Mouse (Mus musculus) hindbrain, embryonic 15.5 days (tissue): ENCODE data around the gene B230118H07Rik. TPM values are rescaled to one million over a fixed set of nuclear protein-coding genes. Genes with fewer than 3 reads are reported as not detected.
"Not testable (repeated sequence)": the region's sequence is repeated elsewhere in the genome, so short reads cannot be mapped to it uniquely, and the experiment has no call there.

Experiments used
- ATAC-seq: fragments of 200-750 bp; cut with Nextera tagmentation; 2 replicates; pipeline ENCODE4 v1.8.0; 2017; ENCODE audit warnings: low read depth, moderate number of reproducible peaks, moderate TSS enrichment; ENCODE audit not compliant: low FRiP score
- H3K27ac ChIP-seq: fragments of 300-500 bp; sonication (generic); replicated peaks from 2 replicates; pipeline ENCODE4 v1.5.1; 2015; ENCODE audit warnings: mild to moderate bottlenecking, inconsistent platforms
- H3K27me3 ChIP-seq: fragments of 300-500 bp; sonication (generic); 2 replicates; pipeline ENCODE4 v1.6.1; 2015; ENCODE audit warnings: control low read depth, inconsistent platforms
- H3K36me3 ChIP-seq: fragments of 300-500 bp; sonication (generic); 2 replicates; pipeline ENCODE4 v1.6.1; 2015; ENCODE audit warnings: control low read depth, inconsistent platforms
- H3K4me1 ChIP-seq: fragments of 300-500 bp; sonication (generic); replicated peaks from 2 replicates; pipeline ENCODE4 v1.6.1; 2015; ENCODE audit warnings: control low read depth, inconsistent platforms
- H3K4me2 ChIP-seq: fragments of 300-500 bp; sonication (generic); 2 replicates; pipeline ENCODE4 v1.6.1; 2015; ENCODE audit warnings: moderate library complexity, mild to moderate bottlenecking, inconsistent platforms
- H3K4me3 ChIP-seq: fragments of 300-500 bp; sonication (generic); 2 replicates; pipeline ENCODE4 v1.5.1; 2015; ENCODE audit warnings: mild to moderate bottlenecking, inconsistent platforms
- H3K9ac ChIP-seq: fragments of 300-500 bp; sonication (generic); 2 replicates; pipeline ENCODE4 v1.6.1; 2015; ENCODE audit warnings: inconsistent platforms
- H3K9me3 ChIP-seq: fragments of 300-500 bp; sonication (generic); 2 replicates; pipeline ENCODE4 v1.6.1; 2016; ENCODE audit warnings: control low read depth, inconsistent platforms
- WGBS: fragments of 180-500 bp; shearing (Covaris S2); methylation state at CpG from one replicate; pipeline ENCODE4 v1.1.7; 2015; 5-methylcytosine and 5-hydroxymethylcytosine counted together
- polyA plus RNA-seq: library from polyadenylated mRNA; unstranded; fragments of >200 nt; fragmentation: Nextera tagmentation; extraction: Ambion mirVana; gene quantifications from 2 replicates; pipeline ENCODE4 v1.2.1, GENCODE M21; 2015

Gene B230118H07Rik
- polyA plus RNA-seq, 1 experiment from 2014 or later, result 46.4 TPM

GRCm38 (mm10) chr2:101543704-101544417, 105.5 kb downstream of the B230118H07Rik start:
- Histone ChIP-seq H3K36me3 (no peaks in the 10 kb centered on the region), H3K27ac (no peak overlapping the region), H3K9me3 (no peaks in the 10 kb centered on the region), H3K4me1 (no peaks in the 10 kb centered on the region), H3K4me2 (no peak overlapping the region), H3K4me3 (no peak overlapping the region), H3K9ac (no peak overlapping the region), H3K27me3 (no peaks in the 10 kb centered on the region)
- ATAC-seq, result no peak
- 82% methylated on average over 8 of the region's 8 CpGs for WGBS

GRCm38 (mm10) chr2:101536887-101537286, 112.4 kb downstream of the B230118H07Rik start:
- not testable (repeated sequence) for ATAC-seq, H3K27ac ChIP-seq, H3K27me3 ChIP-seq, H3K9ac ChIP-seq, H3K4me1 ChIP-seq, H3K4me3 ChIP-seq, H3K9me3 ChIP-seq, H3K4me2 ChIP-seq, H3K36me3 ChIP-seq
- 66% methylated on average over 6 of the region's 6 CpGs for WGBS

DNA sequence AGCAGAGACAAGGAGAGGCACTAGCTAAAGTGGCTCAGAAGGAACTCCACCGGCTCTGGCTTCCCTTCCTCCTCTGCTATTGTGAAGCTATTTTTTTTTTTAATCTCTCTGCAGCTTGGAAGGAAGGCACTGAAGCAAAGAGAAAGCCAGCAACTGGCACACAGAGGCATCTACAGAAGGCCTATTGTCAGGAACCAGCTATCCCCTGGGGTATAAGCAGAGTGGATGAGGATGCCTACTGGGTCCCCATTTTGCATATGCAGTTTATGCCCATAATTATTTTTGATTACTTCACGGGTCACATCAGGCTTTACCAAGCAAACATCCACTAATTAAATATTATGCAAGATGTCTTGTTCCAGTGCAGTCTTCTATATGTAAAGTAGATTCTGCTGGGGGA, 115.6 kb downstream of the B230118H07Rik start:
- Histone ChIP-seq H3K4me1 (peaks cover 7% of the 10 kb centered on the region; the same call in 1 of the 2 replicates), H3K36me3 (no peaks in the 10 kb centered on the region), H3K27me3 (no peaks in the 10 kb centered on the region), H3K27ac (no peak overlapping the region), H3K4me2 (no peak overlapping the region), H3K4me3 (no peak overlapping the region), H3K9me3 (no peaks in the 10 kb centered on the region), H3K9ac (no peak overlapping the region)
- ATAC-seq, result 0 out of 2 replicates have a peak, but pooled peaks have one; percentile 63
- 16% methylated on average over 2 of the region's 2 CpGs for WGBS

- Histone ChIP-seq H3K4me2 (no peak overlapping the region), H3K9ac (no peak overlapping the region), H3K4me1 (no peaks in the 10 kb centered on the region), H3K36me3 (no peaks in the 10 kb centered on the region), H3K27me3 (no peaks in the 10 kb centered on the region), H3K9me3 (no peaks in the 10 kb centered on the region), H3K27ac (no peak overlapping the region), H3K4me3 (no peak overlapping the region)
- 0 out of 2 replicates have a peak, but pooled peaks have one; percentile 56 for ATAC-seq
- WGBS, result 69% methylated on average over 6 of the region's 6 CpGs
Measured at GRCm38 (mm10) chr2:101525503-101526381, 123.6 kb downstream of the B230118H07Rik start.

DNA sequence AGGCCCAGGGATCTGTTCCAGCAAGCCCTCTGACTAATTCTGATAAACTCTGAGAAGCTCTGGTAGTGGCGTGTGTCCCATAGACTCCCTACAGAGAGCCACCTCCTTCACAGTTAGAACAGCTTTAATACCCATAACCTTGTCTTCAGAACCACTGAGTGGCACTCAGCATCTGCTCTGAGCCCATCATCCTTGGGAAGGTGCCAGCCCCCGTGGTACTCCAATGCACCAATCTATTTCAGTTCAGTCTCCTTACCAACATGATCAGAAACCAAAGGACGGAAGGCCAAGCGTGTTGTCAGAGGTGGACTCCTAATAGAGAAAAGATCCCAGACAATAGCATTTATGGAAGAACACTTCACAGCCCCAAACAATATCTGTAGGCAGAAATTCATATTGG, 124.2 kb downstream of the B230118H07Rik start:
- no peak for ATAC-seq
- no peaks in the 10 kb centered on the region for H3K9me3 ChIP-seq
- H3K4me1 ChIP-seq, result no peaks in the 10 kb centered on the region
- no peak overlapping the region for H3K9ac ChIP-seq
- H3K27ac ChIP-seq, result no peak overlapping the region
- no peak overlapping the region for H3K4me3 ChIP-seq
- H3K36me3 ChIP-seq, result no peaks in the 10 kb centered on the region
- 78% methylated on average over 4 of the region's 4 CpGs for WGBS
- no peak overlapping the region for H3K4me2 ChIP-seq
- H3K27me3 ChIP-seq, result no peaks in the 10 kb centered on the region

DNA sequence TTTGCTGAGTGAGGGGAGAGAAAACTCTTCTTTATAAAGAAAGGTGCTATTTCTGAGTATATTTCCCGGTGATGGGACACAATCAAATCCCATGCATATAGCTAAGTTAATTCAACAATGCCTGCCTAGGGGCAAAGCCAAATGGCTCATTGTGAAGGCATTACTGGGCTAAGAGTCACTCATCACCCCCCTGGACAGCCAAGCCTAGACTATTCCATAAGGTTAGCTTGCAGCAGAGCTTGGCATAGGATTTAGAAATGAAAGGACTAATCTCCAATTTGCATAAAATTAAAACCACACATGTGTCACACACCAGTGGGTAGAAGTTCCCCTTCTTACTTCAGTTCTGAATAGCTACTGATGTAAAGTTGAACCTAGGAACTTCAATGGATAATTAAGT, 128.8 kb downstream of the B230118H07Rik start:
- WGBS, result 76% methylated on average over 1 of the region's 1 CpGs
- Histone ChIP-seq H3K9ac (no peak overlapping the region), H3K9me3 (no peaks in the 10 kb centered on the region), H3K36me3 (no peaks in the 10 kb centered on the region), H3K4me1 (no peaks in the 10 kb centered on the region), H3K27ac (no peak overlapping the region), H3K27me3 (no peaks in the 10 kb centered on the region), H3K4me2 (no peak overlapping the region), H3K4me3 (no peak overlapping the region)
- ATAC-seq, result no peak

DNA sequence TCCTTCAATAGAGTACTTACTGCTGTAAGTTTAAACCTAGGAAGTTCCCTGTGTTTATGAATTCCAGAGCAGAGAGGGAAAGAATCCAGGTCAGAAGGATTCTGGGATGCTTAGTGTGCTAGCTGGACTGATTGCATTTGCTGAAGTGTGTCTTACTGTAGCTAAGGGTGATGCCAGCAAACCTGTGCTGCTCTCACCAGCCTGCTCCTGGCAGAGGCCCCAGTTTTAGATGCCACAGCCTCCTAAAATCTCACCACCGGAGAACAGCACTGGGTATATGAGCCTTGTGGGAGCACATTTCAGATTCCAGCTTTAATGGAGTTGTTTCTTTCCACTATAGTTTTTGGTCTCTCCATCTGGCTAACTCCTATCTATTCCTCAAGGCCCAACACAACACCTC, 129.4 kb downstream of the B230118H07Rik start:
- no peak overlapping the region for H3K4me2 ChIP-seq
- no peak overlapping the region for H3K9ac ChIP-seq
- ATAC-seq, result no peak
- no peak overlapping the region for H3K4me3 ChIP-seq
- H3K27ac ChIP-seq, result no peak overlapping the region
- H3K4me1 ChIP-seq, result no peaks in the 10 kb centered on the region
- WGBS, result 80% methylated on average over 1 of the region's 1 CpGs
- no peaks in the 10 kb centered on the region for H3K36me3 ChIP-seq
- H3K9me3 ChIP-seq, result no peaks in the 10 kb centered on the region
- no peaks in the 10 kb centered on the region for H3K27me3 ChIP-seq

Other genes with a start within 250 kb of the B230118H07Rik start
- gene Rag2, start 24.8 kb downstream of the B230118H07Rik start, polyA plus RNA-seq, result not detected in 2 replicates
- 0.12 TPM in 2 replicates for gene Rag1, start within 50 bp of the B230118H07Rik start, polyA plus RNA-seq
- gene Traf6, start 28.9 kb upstream of the B230118H07Rik start, polyA plus RNA-seq, result 5.6 and 5.7 TPM in 2 replicates
- gene Prr5l, start 233.5 kb upstream of the B230118H07Rik start, polyA plus RNA-seq, result 5.9 and 6.6 TPM in 2 replicates
- 97.3 and 100 TPM in 2 replicates for gene Commd9, start 236.7 kb upstream of the B230118H07Rik start, polyA plus RNA-seq